Mouse (Mus musculus) Patski (cell line): ENCODE measurements around the gene Suds3. TPM values are rescaled to one million over a fixed set of nuclear protein-coding genes. Genes with fewer than 3 reads are reported as not detected.

Experiments used
- ATAC-seq: fragments of 100-300 bp; one replicate; pipeline ENCODE4 v1.8.0; 2021
- CTCF ChIA-PET: fragments of 350-600 bp; sonication (Branson Sonifier 250); formaldehyde crosslinking; loops from one replicate; lab custom pipeline; 2022; ENCODE audit warnings: inconsistent platforms; lab: Charles Lee
- POLR2A ChIA-PET: fragments of 350-600 bp; sonication (Branson Sonifier 250); formaldehyde crosslinking; loops from one replicate; lab custom pipeline; 2022; ENCODE audit warnings: antibody characterized with exemption, inconsistent platforms; lab: Charles Lee
- DNase-seq: peaks from one replicate; pipeline ENCODE4 v3.0.0-alpha.2; 2011; ENCODE audit warnings: low read depth, low spot score
- H3K27me3 ChIP-seq: fragments of 371-371 bp; one replicate; pipeline ENCODE4 v1.5.1; 2021
- CTCF ChIP-seq: fragments of 100-300 bp; IDR thresholded peaks from one replicate; pipeline ENCODE4 v1.5.1; 2021
- in situ Hi-C: fragments of 300-500 bp; cut with MboI; formaldehyde crosslinking; loops from 3 replicates; pipeline ENCODE4 v1.11.1; 2018; ENCODE audit warnings: low pct_unique_long_range_greater_than_20kb, mixed read lengths
- polyA plus RNA-seq: library from polyadenylated mRNA; unstranded; gene quantifications from one replicate; pipeline ENCODE4 v1.2.3, GENCODE M21; 2021

Suds3 gene
- polyA plus RNA-seq, 1 experiment from 2014 or later, result 113 TPM

DNA sequence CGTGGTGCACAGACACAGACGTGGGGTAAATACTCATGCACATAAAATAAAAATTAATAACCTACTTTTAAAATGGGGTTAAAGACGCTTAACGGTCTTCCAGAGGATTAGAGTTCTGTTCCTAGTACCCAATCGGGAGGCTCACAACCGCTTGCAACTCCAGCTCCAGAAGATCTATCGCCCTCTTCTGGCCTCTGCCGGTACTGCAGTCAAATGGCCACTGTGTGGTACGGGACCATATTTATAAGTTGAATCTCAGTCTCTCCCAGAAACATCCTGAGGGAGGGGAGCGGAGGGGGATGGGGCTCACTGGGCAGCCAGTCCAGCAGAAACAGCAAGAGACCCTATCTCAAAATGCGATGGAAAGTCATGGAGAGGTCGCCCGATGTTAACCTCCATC, 47.7 kb downstream of the Suds3 start:
- in situ Hi-C loops, result no loop called here
- TF ChIP-seq CTCF, result peak; percentile 61
- ATAC-seq (no peak), DNase-seq (no peak)
- CTCF ChIA-PET, result interaction anchor here (1.1 to 2.0 kb wide), 3 partner anchors 14 to 44 kb away, joined by 3 to 4 read pairs (median 3); no protein-coding TSS in a partner anchor
- POLR2A ChIA-PET, result no interaction called here
- H3K27me3 ChIP-seq, result peaks cover 3% of the 10 kb centered on the region

DNA sequence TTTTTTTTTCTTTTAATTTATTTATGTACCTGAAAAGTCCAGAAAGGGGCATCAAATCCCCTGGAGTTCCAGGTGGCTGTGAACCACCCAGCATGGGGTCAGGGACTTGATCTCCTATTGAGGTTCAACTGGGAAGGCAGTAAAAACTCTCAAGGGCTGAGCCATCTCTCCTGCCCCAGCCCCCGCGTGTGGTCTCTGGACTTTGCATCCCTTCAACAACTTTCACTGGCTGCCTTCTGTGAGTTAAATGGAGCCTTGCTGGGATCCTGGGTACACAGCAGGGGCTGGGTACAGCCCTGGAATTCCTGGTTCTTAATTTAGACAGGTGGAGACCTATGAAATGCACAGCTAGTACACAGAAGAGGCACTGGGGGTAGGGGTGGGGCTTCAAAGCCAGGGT, 54.7 kb downstream of the Suds3 start:
- ATAC-seq, result no peak
- in situ Hi-C loops, result no loop called here
- no peak for DNase-seq
- no peak for TF ChIP-seq CTCF
- POLR2A ChIA-PET, result no interaction called here
- peaks cover 6% of the 10 kb centered on the region for H3K27me3 ChIP-seq
- CTCF ChIA-PET, result no interaction called here

DNA sequence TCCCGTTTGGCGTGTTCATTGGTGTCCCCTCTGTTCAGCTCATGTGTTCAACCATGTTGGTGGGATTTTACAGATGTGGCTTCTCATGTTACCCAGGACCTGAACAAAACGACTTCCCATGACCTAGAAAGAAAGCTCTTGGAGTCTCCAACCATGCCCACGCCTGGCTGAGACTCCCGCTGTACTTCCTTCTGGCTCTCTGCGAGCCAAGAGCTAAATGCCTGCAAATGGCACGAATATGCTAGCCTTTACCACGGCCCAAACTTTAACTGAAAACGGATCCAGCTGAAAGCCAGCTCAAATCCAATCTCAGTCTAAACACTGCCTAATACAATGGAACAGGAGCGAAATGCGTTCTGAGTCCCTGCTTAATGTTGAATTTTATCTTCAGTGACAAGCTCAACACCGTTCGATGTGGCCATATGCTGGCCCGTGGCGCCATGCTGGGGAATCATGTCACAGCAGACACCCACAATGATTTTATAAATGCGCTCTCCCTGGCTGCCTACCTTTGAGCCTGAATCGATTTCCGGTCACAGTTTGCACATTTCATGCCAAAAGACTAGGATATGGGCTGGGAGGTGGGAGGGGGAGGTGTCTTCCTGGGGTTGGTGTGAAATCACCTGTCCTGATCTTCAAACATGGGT, 55.3 kb downstream of the Suds3 start:
- DNase-seq (no peak), ATAC-seq (no peak)
- no peak for TF ChIP-seq CTCF
- ChIA-PET POLR2A (interaction anchor here (0.5 kb wide), 1 partner anchor 17 kb away, joined by 3 read pairs; no protein-coding TSS in a partner anchor), CTCF (no interaction called here)
- H3K27me3 ChIP-seq, result peaks cover 6% of the 10 kb centered on the region
- in situ Hi-C loops, result no loop called here

DNA sequence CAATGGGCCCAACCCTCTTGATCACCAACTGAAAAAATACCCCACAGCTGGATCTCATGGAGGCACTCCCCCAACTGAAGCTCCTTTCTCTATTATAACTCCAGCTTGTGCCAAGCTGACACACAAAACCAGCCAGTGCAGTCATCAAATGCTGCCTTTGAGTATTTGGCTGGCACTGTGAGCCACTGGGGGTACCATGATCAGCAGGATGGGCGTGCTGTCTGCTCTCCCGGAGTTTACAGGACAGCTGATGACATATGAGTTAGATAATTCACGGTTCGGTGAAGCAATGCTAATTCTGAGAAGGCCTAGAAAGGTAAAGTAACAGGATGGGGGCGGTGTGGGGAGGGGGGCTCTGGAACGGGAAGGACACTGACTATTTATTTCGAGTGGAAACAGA, 66.0 kb downstream of the Suds3 start:
- peak; percentile 41 for DNase-seq
- ATAC-seq, result peak; percentile 63
- ChIA-PET POLR2A (no interaction called here), CTCF (no interaction called here)
- TF ChIP-seq CTCF, result no peak
- no peaks in the 10 kb centered on the region for H3K27me3 ChIP-seq
- in situ Hi-C loops, result no loop called here

DNA sequence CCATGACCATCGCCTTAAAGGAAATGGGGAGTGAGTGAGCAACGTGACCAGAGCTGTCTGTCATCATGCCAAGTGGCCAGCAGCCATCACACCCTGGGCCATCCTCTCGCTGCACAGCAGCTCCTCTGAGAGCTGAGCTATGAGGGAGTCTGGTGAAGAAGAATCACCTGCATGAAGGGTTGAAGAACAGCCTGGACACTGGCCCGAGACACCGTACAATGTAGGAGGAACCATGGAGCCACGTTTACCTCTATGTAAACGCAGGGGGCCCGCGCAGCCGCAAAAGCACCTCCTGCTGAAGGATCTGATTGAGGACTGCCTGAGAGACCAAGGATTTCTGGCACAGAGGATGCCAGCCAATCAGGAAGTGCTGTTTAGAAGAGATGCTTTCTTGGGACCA, 70.8 kb downstream of the Suds3 start:
- CTCF ChIA-PET, result no interaction called here
- in situ Hi-C loops, result no loop called here

DNA sequence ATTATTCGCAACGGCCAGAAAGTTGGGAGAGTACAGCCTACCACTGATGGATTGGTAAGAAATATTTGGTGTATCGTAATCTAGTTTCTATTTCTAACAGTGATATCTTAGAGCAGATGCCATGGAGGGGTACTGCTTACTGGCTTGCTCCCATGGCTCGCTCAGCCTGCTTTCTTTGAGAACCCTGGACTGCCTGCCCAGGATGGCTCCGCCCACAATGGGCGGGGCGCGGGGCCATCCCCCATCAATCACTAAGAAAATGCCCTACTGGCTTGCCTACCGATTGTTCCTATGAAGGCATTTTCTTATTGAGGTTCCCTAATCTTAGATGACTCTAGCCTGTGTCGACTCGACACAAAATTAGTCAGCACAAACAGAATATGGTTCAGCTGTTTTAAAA, 73.3 kb downstream of the Suds3 start:
- ATAC-seq (no peak), DNase-seq (no peak)
- TF ChIP-seq CTCF, result no peak
- in situ Hi-C loops, result no loop called here
- ChIA-PET CTCF (no interaction called here), POLR2A (no interaction called here)
- peaks cover 4% of the 10 kb centered on the region for H3K27me3 ChIP-seq

More for the DNA sequence above, 70.8 kb downstream of the Suds3 start:
- TF ChIP-seq CTCF, result no peak
- no peak for DNase-seq
- POLR2A ChIA-PET, result no interaction called here
- peaks cover 4% of the 10 kb centered on the region for H3K27me3 ChIP-seq
- ATAC-seq, result no peak

Other genes starting within 250 kb of the Suds3 start
- gene Taok3, start 4.0 kb upstream of the Suds3 start, polyA plus RNA-seq, result 35.2 TPM
- gene Pebp1, start 171.5 kb upstream of the Suds3 start, polyA plus RNA-seq, result 829 TPM
- 46.8 TPM for gene Vsig10, start 203.0 kb upstream of the Suds3 start, polyA plus RNA-seq
- 197 TPM for gene Wsb2, start 241.2 kb upstream of the Suds3 start, polyA plus RNA-seq